Mouse (Mus musculus): ENCODE data around the gene Tfrc.

Gene Tfrc

GRCm38 (mm10) chr16:32670354-32671124 is 61.8 kb downstream of the Tfrc start:
- DNase-seq: no peak

- DNase-seq: no peak
These were observed 62.6 kb downstream of the Tfrc start for GRCm38 (mm10) chr16:32671206-32671887.

GRCm38 (mm10) chr16:32672250-32672649 is 63.5 kb downstream of the Tfrc start:
- DNase-seq: no peak

- DNase-seq: no peak
These were observed 64.3 kb downstream of the Tfrc start for GRCm38 (mm10) chr16:32672861-32673560.

GRCm38 (mm10) chr16:32674121-32674740 is 65.5 kb downstream of the Tfrc start:
- DNase-seq: no peak

GRCm38 (mm10) chr16:32677040-32677700 is 68.5 kb downstream of the Tfrc start:
- DNase-seq: no peak

GRCm38 (mm10) chr16:32677903-32678302 is 69.2 kb downstream of the Tfrc start:
- DNase-seq: no peak

GRCm38 (mm10) chr16:32678812-32679211 is 70.1 kb downstream of the Tfrc start:
- DNase-seq: no peak

GRCm38 (mm10) chr16:32679976-32680375 is 71.3 kb downstream of the Tfrc start:
- no peak for DNase-seq

- DNase-seq: no peak
These were observed 72.1 kb downstream of the Tfrc start for GRCm38 (mm10) chr16:32680806-32681205.

GRCm38 (mm10) chr16:32682194-32682593 is 73.5 kb downstream of the Tfrc start:
- peak; percentile 76 for DNase-seq
